Mouse (Mus musculus) monocyte, adult 2 months (primary cell): Measurements from ENCODE around the gene Eci2.
"Not testable (repeated sequence)": the region's sequence is repeated elsewhere in the genome, so short reads cannot be mapped to it uniquely, and the experiment has no call there.

Experiments
- DNase-seq, 2 experiments: peaks; one replicate each; pipeline ENCODE4 v3.0.0; 2022; ENCODE audit warnings: low spot score in 2 of 2, low read depth in 1 of 2

Gene Eci2

GRCm38 (mm10) chr13:34993085-34993484, 33.8 kb downstream of the Eci2 start:
- DNase-seq: no peak

- no peak for DNase-seq
These were observed 35.2 kb downstream of the Eci2 start for GRCm38 (mm10) chr13:34991581-34992273.

GRCm38 (mm10) chr13:34983479-34983878, 43.4 kb downstream of the Eci2 start:
- not testable (repeated sequence) for DNase-seq

- DNase-seq: not testable (repeated sequence)
These were observed 48.3 kb downstream of the Eci2 start for GRCm38 (mm10) chr13:34978635-34979034.

- DNase-seq: no peak
These were observed 49.5 kb downstream of the Eci2 start for GRCm38 (mm10) chr13:34977410-34977809.

DNA sequence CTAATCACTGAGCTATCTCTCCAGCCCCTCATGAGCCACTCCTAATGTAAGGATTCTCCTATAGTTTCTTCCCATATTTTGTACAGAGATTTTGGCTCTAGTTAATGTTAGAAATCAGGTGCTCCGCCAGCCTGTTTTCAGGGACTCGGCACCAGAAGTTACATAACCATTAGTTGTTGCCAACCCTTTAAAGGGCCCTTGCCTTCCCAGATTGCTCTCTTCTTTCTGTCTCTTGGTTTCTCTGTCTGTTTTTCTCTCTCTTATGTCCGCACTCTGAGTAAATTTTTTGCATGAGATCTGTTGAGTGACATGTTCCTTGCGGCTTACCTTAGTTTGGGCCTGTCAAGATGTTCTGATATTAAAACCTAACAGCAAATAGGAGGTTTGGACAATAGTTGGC, 50.8 kb downstream of the Eci2 start:
- no peak for DNase-seq

GRCm38 (mm10) chr13:34973770-34974169, 53.1 kb downstream of the Eci2 start:
- no peak for DNase-seq

GRCm38 (mm10) chr13:34973149-34973548, 53.7 kb downstream of the Eci2 start:
- DNase-seq: no peak

- DNase-seq: not testable (repeated sequence)
These were observed 54.4 kb downstream of the Eci2 start for GRCm38 (mm10) chr13:34972456-34972855.

GRCm38 (mm10) chr13:34965647-34966046, 61.2 kb downstream of the Eci2 start:
- DNase-seq: not testable (repeated sequence)

DNA sequence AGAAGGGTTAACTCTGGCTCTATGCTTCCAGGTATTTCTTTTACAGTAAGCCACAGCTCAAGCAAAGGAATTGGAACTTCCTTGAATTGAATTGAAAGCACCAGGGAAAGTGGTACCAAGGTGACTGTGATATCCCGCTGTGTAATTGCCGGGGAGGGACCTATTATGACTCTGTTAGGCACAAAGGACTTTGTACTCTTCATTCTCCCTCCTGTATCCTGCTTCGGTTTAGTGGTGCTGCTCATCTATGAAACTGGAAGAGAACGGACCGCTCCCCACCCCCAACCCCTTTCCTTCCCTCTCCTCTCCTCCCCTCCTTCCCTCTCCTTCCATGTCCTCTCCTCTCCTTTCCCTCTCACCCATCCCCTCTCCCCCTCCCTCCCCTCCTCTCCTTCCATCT, 62.0 kb downstream of the Eci2 start:
- DNase-seq: no peak

DNA sequence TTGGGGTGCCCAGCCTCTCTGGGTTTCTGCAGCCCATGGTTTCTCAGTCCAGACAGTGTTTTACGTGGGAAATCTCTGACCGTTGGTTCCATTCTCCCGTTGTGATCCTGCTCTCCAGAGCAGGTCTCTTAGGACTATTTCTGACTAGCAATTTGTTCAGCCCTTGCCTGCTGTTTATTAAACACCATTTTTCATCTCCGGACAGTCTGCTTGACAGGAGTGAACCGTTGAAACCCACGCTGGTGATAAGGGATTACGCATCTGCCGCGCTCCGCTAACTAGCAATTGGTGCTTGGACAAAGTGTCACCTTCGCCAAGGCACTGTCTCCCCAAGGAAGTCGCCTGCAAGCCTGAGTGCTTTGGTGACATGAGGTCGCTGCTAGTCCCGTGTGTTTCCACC, 62.5 kb downstream of the Eci2 start:
- DNase-seq: no peak

GRCm38 (mm10) chr13:34963511-34964397, 63.1 kb downstream of the Eci2 start, which contains the start of gene Eci3:
Gene Eci3 (minus strand): TSS chr13:34963810.
- peak in 1 of 2 experiments; percentile 6 for DNase-seq

DNA sequence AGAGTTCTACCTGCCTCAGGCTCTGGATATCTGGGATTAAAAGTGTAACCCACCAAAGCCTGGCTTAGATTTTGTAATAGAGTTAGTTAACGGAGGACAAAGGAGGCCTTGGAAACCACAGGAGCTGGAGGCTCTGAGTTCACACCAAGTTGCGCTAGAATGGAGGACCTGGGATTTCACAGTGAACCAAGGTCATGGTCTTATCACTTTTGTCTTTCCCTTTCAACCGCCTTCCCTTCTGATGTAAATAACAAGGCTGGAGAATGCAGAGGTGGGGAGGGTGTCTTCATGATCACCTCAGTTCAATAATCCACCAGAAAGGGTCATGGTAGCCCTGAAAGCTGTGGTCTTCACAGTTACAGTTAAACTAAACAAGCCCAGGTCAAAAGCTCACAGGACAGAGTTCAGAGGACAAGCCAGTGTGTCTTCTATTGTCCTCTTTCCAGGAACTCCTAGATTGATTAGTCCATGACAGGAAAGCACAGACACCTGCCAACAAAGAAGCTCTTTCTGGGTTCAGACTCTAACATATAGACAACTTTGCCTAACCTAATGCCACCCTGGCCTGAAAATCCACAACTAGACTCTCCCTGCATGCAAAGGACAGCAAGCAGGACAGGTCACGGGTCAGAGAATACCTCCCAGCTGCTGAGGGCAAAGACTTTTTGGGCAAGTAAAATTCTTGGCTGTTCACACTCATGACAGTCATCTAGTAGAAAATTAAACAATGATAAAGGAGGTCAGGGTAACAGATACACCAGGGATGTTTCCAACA, 65.7 kb downstream of the Eci2 start:
- no peak for DNase-seq

DNA sequence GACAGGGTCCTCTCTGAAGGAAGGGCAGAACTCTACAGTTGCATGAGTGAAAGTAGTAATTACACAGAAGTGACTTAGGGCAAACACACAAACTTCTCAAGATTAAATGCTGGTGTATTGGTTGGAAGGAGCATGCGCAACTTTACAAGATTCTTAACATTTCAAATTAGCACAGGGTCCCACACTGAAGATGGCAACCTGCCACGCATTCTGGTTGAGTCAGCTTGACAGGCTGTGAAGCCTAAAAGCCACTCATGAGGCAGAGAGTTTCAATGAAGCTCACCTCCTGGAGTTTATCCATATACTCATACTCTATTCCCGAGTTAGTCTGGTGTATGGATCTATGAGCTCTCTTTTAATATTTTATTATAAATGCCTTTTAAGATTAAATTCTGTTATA, 68.7 kb downstream of the Eci2 start:
- DNase-seq: not testable (repeated sequence)

- no peak for DNase-seq
These were observed 70.0 kb downstream of the Eci2 start for GRCm38 (mm10) chr13:34956901-34957300.

DNA sequence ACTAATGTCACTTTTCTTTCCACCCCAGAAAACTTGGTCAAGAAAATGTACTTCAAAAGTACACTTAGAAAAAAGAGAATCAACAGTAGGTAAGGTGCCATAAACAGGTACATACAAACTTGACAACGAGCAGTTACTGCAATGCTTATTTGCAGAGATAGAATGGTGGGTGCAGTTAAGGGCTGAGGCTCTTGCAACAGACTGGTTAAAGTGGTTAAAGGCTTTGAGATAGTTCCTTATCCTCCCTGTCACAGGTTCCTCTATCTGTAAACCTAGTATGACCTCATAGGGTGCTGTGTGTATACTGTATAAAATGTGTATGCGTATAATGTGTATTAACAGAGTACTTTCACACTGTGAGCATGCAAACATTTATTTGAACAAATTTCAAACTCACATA, 75.5 kb downstream of the Eci2 start:
- not testable (repeated sequence) for DNase-seq

DNA sequence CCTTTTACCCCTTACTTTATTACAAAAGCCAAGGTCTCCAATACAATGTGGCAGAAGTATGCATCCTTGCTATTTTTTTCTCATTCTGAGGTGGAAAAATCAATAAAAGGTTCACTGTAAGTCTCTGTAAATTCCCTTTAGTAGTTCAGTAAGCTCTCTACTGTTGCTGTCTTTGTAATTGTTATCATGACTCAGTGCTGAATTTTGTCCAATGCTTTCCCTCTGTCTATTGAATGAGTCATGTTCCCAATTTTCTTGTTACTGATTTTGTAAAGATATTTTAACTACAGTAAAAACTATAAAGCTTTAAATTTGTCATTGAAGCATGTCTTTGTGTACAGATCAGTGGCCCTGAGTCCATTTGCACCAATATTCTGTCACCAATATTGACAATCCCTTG, 84.5 kb downstream of the Eci2 start:
- no peak for DNase-seq

DNA sequence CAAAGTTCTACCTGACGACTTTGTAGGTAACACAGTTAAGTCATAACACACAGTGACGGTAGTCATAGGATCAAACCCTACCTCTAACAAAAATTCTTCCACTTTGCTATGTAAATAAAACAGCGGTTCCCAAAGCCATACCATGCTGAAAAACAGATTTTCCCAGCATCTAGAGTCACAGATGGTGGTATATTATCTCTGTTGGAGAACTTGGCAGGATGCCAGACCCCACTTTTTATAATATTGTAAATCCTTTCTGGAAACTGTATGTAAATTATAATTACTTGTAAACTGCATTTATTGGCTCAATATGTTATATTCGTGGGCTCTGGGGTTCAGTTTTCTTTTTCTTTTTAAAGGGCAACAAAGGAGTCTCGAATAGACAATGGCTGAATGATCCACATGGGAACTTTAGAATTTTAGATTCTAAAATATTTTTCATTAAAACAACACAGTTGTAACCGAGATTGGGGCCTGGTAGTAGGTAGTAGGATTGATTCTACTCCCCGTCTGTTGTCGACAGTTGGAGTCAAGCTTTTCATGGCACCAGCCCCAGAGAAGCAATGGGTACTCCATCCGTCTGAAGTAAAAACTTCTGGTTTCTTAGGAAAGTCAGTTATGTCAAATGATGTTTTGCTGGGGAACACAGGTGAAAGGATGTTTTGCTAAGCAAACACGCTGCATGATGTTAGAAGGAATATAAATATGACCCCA, 91.8 kb downstream of the Eci2 start:
- no peak for DNase-seq
